ENCODE assay signal across 10 mouse cellular contexts in genomic region chr11:80148313-80148712, GRCm38 (mm10). TPM values are rescaled to one million over a fixed set of nuclear protein-coding genes. Genes with fewer than 3 reads are reported as not detected.
A peak's percentile ranks its signal among the peaks of the same experiment; 100 is the strongest.
DNase-seq lines count a peak whose midpoint lies in the region; ATAC-seq and TF ChIP-seq lines count a peak whose summit lies in the region.
"Had no signal": no experiment of that assay in that cellular context is flagged by ENCODE, and none has a peak within 500 bp of the region (broad histone marks: within the 10 kb centered on the region; RNA-seq: fewer than 3 reads in every experiment).

No protein-coding gene starts in this region.

- 0 out of 2 replicates have a peak overlapping the region, but pooled peaks have one; percentile 51 for H3K27ac ChIP-seq in lung, postnatal 0 days (ENCODE audit: low read length)
- H3K27ac ChIP-seq in embryonic facial prominence, embryonic 10.5 days (replicated peaks): no peak overlapping the region
- H3K27ac ChIP-seq: forebrain, embryonic 12.5 days; limb, embryonic 10.5 days had no signal

- H3K4me2 ChIP-seq in lung, postnatal 0 days (replicated peaks; ENCODE audit: low read depth, low read length): no peak overlapping the region
- H3K4me2 ChIP-seq: forebrain, embryonic 12.5 days had no signal

- peak; percentile 88 for ATAC-seq in lung, postnatal 0 days
- no peak for ATAC-seq in erythroblast, adult 5-6 weeks (replicated peaks; ENCODE audit: low FRiP score, poor library complexity, severe bottlenecking)

- no peaks in the 10 kb centered on the region for H3K4me1 ChIP-seq in lung, postnatal 0 days (ENCODE audit: insufficient read depth, low read depth, low read length)
- no peaks in the 10 kb centered on the region for H3K4me1 ChIP-seq in embryonic facial prominence, embryonic 10.5 days
- H3K4me1 ChIP-seq: forebrain, embryonic 12.5 days; limb, embryonic 10.5 days had no signal

- H3K4me3 ChIP-seq in lung, postnatal 0 days (ENCODE audit: low read depth, low read length): no peak overlapping the region
- H3K4me3 ChIP-seq in embryonic facial prominence, embryonic 10.5 days: no peak overlapping the region
- H3K4me3 ChIP-seq: forebrain, embryonic 12.5 days; limb, embryonic 10.5 days had no signal

- H3K9ac ChIP-seq in lung, postnatal 0 days (replicated peaks; ENCODE audit: low read depth): no peak overlapping the region
- H3K9ac ChIP-seq: forebrain, embryonic 12.5 days had no signal

- peak; percentile 6 for DNase-seq in embryo, embryonic 10.5 days (ENCODE audit: low spot score)
- DNase-seq in embryo, embryonic 10 days (ENCODE audit: low spot score): no peak
- peak; percentile 64 for DNase-seq in testis, postnatal 14 days (ENCODE audit: low spot score)
- DNase-seq in testis, postnatal 10 days (ENCODE audit: low spot score): no peak
- DNase-seq in lung, postnatal 0 days (ENCODE audit: low spot score): peak; percentile 88
- DNase-seq in embryonic facial prominence, embryonic 10.5 days (ENCODE audit: low spot score): no peak
- no peak for DNase-seq in frontal cortex, postnatal 14 days (ENCODE audit: low spot score in 2 of 2)

- H3K27me3 ChIP-seq in lung, postnatal 0 days (replicated peaks; ENCODE audit: insufficient read depth, low read length): no peaks in the 10 kb centered on the region
- peaks cover 15% of the 10 kb centered on the region for H3K27me3 ChIP-seq in embryonic facial prominence, embryonic 10.5 days (replicated peaks; ENCODE audit: low read depth, poor library complexity, severe bottlenecking)

- no peak for TF ChIP-seq CTCF in lung, postnatal 0 days (IDR thresholded peaks at IDR 0.05)

- H3K9me3 ChIP-seq in lung, postnatal 0 days (ENCODE audit: low read length): no peaks in the 10 kb centered on the region
- H3K9me3 ChIP-seq in embryonic facial prominence, embryonic 10.5 days: no peaks in the 10 kb centered on the region
- H3K9me3 ChIP-seq: forebrain, embryonic 12.5 days; limb, embryonic 10.5 days had no signal

- 29% methylated on average over 1 of the region's 1 CpGs for WGBS in lung, postnatal 0 days
- WGBS in embryonic facial prominence, embryonic 10.5 days: 51% methylated on average over 1 of the region's 1 CpGs

- H3K36me3 ChIP-seq in lung, postnatal 0 days (ENCODE audit: insufficient read depth, low read length): no peaks in the 10 kb centered on the region
- no peaks in the 10 kb centered on the region for H3K36me3 ChIP-seq in embryonic facial prominence, embryonic 10.5 days (replicated peaks)
- H3K36me3 ChIP-seq: forebrain, embryonic 12.5 days; limb, embryonic 10.5 days had no signal

- peak; percentile 83 for TF ChIP-seq EP300 in lung, postnatal 0 days (IDR thresholded peaks at IDR 0.05)

RNA-seq across cellular contexts. Expression of gene Adap2, which starts 5.6 kb away (rescaled TPM):
- 8.4 and 12.4 TPM in 2 replicates for polyA plus RNA-seq in lung, postnatal 0 days (2015; fragmentation: Nextera tagmentation; extraction: Ambion mirVana)
- polyA plus RNA-seq in embryonic facial prominence, embryonic 10.5 days (2016; fragmentation: Nextera tagmentation; extraction: Ambion mirVana): 0.64 and 0.69 TPM in 2 replicates
- 1.7 and 5.0 TPM in 2 replicates for total RNA-seq in erythroblast, adult 5-6 weeks (2015; ENCODE audit: low replicate concordance)
- total RNA-seq in erythroblast, adult 5-6 weeks (2017; ENCODE audit: low replicate concordance): 1.0 and 2.5 TPM in 2 replicates

RNA-seq across cellular contexts. Expression of gene Tefm, which starts 6.3 kb away (rescaled TPM):
- 17.8 and 19.5 TPM in 2 replicates for polyA plus RNA-seq in lung, postnatal 0 days (2015; fragmentation: Nextera tagmentation; extraction: Ambion mirVana)
- 38.3 and 39.2 TPM in 2 replicates for polyA plus RNA-seq in embryonic facial prominence, embryonic 10.5 days (2016; fragmentation: Nextera tagmentation; extraction: Ambion mirVana)
- total RNA-seq in erythroblast, adult 5-6 weeks (2015; ENCODE audit: low replicate concordance): 4.0 and 6.3 TPM in 2 replicates
- total RNA-seq in erythroblast, adult 5-6 weeks (2017; ENCODE audit: low replicate concordance): 0.77 and 1.3 TPM in 2 replicates

RNA-seq across cellular contexts. Expression of gene Rnf135, which starts 35.3 kb away (rescaled TPM):
- 13.7 and 16.1 TPM in 2 replicates for polyA plus RNA-seq in lung, postnatal 0 days (2015; fragmentation: Nextera tagmentation; extraction: Ambion mirVana)
- polyA plus RNA-seq in embryonic facial prominence, embryonic 10.5 days (2016; fragmentation: Nextera tagmentation; extraction: Ambion mirVana): 5.4 and 6.5 TPM in 2 replicates
- total RNA-seq in erythroblast, adult 5-6 weeks (2015; ENCODE audit: low replicate concordance): not detected in 2 replicates
- total RNA-seq in erythroblast, adult 5-6 weeks (2017; ENCODE audit: low replicate concordance): 0.42 and 0.60 TPM in 2 replicates

RNA-seq across cellular contexts. Expression of gene Atad5, which starts 59.1 kb away (rescaled TPM):
- polyA plus RNA-seq in lung, postnatal 0 days (2015; fragmentation: Nextera tagmentation; extraction: Ambion mirVana): 1.7 and 2.0 TPM in 2 replicates
- 18.9 and 20.3 TPM in 2 replicates for polyA plus RNA-seq in embryonic facial prominence, embryonic 10.5 days (2016; fragmentation: Nextera tagmentation; extraction: Ambion mirVana)
- 25.1 and 32.1 TPM in 2 replicates for total RNA-seq in erythroblast, adult 5-6 weeks (2015; ENCODE audit: low replicate concordance)
- 25.4 and 38.9 TPM in 2 replicates for total RNA-seq in erythroblast, adult 5-6 weeks (2017; ENCODE audit: low replicate concordance)

Comparison
In these comparisons a context has a peak if more than half of its experiments do, and no peak if none do; other contexts are left out.
1. DNase-seq: peak in embryo, embryonic 10.5 days (single experiment), testis, postnatal 14 days (single experiment) and lung, postnatal 0 days (single experiment); none in embryo, embryonic 10 days (single experiment), testis, postnatal 10 days (single experiment), embryonic facial prominence, embryonic 10.5 days (single experiment) and frontal cortex, postnatal 14 days (0 of 2).